Mouse (Mus musculus): Measurements from ENCODE around the gene AC192777.2. TPM values are rescaled to one million over a fixed set of nuclear protein-coding genes. Genes with fewer than 3 reads are reported as not detected.
"Not testable (repeated sequence)": the region's sequence is repeated elsewhere in the genome, so short reads cannot be mapped to it uniquely, and the experiment has no call there.

Gene AC192777.2
- polyA plus RNA-seq (2012; rRNA removed) = not detected in 2 replicates

DNA sequence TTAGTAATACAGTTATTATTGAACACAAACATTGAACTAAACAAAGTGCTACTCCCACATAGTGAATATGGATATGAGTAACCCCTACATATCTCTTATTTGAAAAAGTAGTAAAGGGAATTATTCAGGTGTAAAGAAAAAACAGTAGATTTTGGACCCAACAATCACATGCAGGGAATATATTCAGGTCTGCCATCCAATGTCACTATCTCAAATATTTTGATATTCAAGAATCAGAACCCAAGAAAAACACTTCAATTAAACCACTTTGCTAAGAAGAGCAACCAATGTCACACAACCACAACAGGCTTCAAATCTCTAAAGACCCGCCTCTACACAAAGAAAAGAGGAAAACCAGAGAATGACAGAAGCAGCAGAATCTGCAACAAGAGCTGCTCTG, at the start of gene AC192777.2:
AC192777.2 (plus strand) TSS at position 301 of the 400 bp plus-strand sequence.
- not testable (repeated sequence) for H3K27ac ChIP-seq (ENCODE audit: control insufficient read depth, insufficient read depth, low read length); H3K4me1 ChIP-seq (replicated peaks; ENCODE audit: control insufficient read depth, insufficient read depth, low read length); H3K4me3 ChIP-seq (ENCODE audit: control insufficient read depth, insufficient read depth, low read length); DNase-seq; H3K27me3 ChIP-seq (ENCODE audit: control insufficient read depth, insufficient read depth, low read length); H3K36me3 ChIP-seq (ENCODE audit: control insufficient read depth, insufficient read depth, low read length)
- 85% methylated on average over 1 of the region's 1 CpGs for WGBS

DNA sequence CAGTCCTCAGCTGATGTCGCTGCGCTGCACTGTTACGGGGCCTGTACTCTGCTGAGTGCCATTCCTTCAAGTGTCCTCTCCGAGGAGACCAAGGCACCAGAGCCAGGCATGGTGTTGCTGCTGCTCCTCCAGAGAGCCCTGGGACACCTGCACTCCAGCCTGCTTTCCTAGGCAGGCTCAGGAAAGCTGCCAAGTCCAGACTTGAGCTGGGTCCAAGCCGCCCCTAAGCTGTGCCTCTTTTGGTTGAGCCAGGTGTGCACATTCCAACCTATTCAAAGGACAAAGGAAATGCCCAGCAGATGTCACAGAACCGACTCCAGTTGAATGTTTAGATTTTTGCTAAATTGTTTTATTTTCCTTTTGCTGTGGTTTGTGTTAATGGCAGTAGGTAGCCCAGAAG, 20.9 kb downstream of the AC192777.2 start:
- not testable (repeated sequence) for H3K4me1 ChIP-seq (replicated peaks; ENCODE audit: control insufficient read depth, insufficient read depth, low read length); H3K36me3 ChIP-seq (ENCODE audit: control insufficient read depth, insufficient read depth, low read length); DNase-seq; H3K27me3 ChIP-seq (ENCODE audit: control insufficient read depth, insufficient read depth, low read length); H3K27ac ChIP-seq (ENCODE audit: control insufficient read depth, insufficient read depth, low read length); H3K4me3 ChIP-seq (ENCODE audit: control insufficient read depth, insufficient read depth, low read length)
- WGBS = 89% methylated on average over 6 of the region's 6 CpGs

DNA sequence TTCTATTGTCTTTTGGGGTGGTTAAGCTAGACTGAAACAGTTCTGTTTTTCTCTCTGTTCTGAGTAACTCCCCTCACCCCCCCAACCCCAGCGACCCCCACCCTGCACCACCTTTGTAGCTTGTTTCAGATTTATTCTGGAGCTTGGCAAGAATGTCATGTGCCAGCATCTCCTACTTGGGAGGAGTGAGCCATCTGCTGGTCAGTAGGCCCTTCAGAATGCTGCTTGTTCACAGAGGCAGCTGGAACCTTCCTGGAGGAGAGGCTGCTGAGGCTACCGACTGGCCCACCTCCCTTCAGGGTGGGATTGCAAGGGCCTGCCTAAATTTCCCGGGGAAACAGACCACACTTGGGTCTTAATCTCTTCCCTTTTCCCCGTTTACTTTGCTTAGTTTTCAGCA, 21.6 kb downstream of the AC192777.2 start:
- 53% methylated on average over 4 of the region's 4 CpGs for WGBS
- not testable (repeated sequence) for DNase-seq; H3K27ac ChIP-seq (ENCODE audit: control insufficient read depth, insufficient read depth, low read length); H3K36me3 ChIP-seq (ENCODE audit: control insufficient read depth, insufficient read depth, low read length); H3K27me3 ChIP-seq (ENCODE audit: control insufficient read depth, insufficient read depth, low read length); H3K4me1 ChIP-seq (replicated peaks; ENCODE audit: control insufficient read depth, insufficient read depth, low read length); H3K4me3 ChIP-seq (ENCODE audit: control insufficient read depth, insufficient read depth, low read length)

Other genes with a start within 250 kb of the AC192777.2 start
- gene Esp38, start 144.9 kb upstream of the AC192777.2 start, polyA plus RNA-seq (2012; rRNA removed) = not detected in 2 replicates
- gene Pgk2, start 113.2 kb downstream of the AC192777.2 start, polyA plus RNA-seq (2012; rRNA removed) = not detected in 2 replicates
- gene Crisp3, start 146.8 kb downstream of the AC192777.2 start, polyA plus RNA-seq (2012; rRNA removed) = 0.11 TPM in 1 of 2 replicates, not detected in the other
- 0.11 and 0.13 TPM in 2 replicates for gene Crisp1, start 223.8 kb downstream of the AC192777.2 start, polyA plus RNA-seq (2012; rRNA removed)

Measured in thymus, adult 2 months (tissue).